In genomic region chr12:52771931-52772330, GRCm38 (mm10) we compare ENCODE assay signal across 14 mouse cellular contexts.
DNase-seq lines count a peak whose midpoint lies in the region; ATAC-seq lines count a peak whose summit lies in the region.
"Had no signal": no experiment of that assay in that cellular context is flagged by ENCODE, and none has a peak within 500 bp of the region (broad histone marks: within the 10 kb centered on the region; RNA-seq: fewer than 3 reads in every experiment).

No protein-coding gene starts in this region.

- H3K9ac ChIP-seq in hindbrain, embryonic 16.5 days (ENCODE audit: low read depth, low read length) = no peak overlapping the region
- no peak overlapping the region for H3K9ac ChIP-seq in stomach, embryonic 16.5 days (ENCODE audit: low read length)
- H3K9ac ChIP-seq: kidney, embryonic 15.5 days; lung, embryonic 14.5 days; midbrain, embryonic 13.5 days had no signal

- H3K27ac ChIP-seq in hindbrain, embryonic 16.5 days (ENCODE audit: low read depth, low read length) = peak overlapping the region; percentile 49
- peak overlapping the region; percentile 30; the same call in 1 of the 2 replicates for H3K27ac ChIP-seq in stomach, embryonic 16.5 days (ENCODE audit: low read length)
- H3K27ac ChIP-seq: kidney, embryonic 15.5 days; midbrain, embryonic 13.5 days had no signal

- peak; percentile 41 to 45 for DNase-seq in cerebellum, postnatal 10 days
- peak; percentile 9 for DNase-seq in lung, postnatal 10 days
- DNase-seq in lung, postnatal 36 days = no peak
- no peak for DNase-seq in right cerebral cortex, postnatal 14 days
- no peak for DNase-seq in B cell, adult 2 months
- DNase-seq: cerebellum, postnatal 25 days; left cerebral cortex, postnatal 4 days; thymus, postnatal 4 days had no signal

- peaks cover 24% of the 10 kb centered on the region for H3K4me1 ChIP-seq in hindbrain, embryonic 16.5 days (ENCODE audit: control insufficient read depth, insufficient read depth, low read depth, low read length)
- peaks cover 11% of the 10 kb centered on the region; the same call in 1 of the 2 replicates for H3K4me1 ChIP-seq in stomach, embryonic 16.5 days (ENCODE audit: control insufficient read depth, insufficient read depth, low read length)
- H3K4me1 ChIP-seq: kidney, embryonic 15.5 days had no signal

- no peaks in the 10 kb centered on the region for H3K36me3 ChIP-seq in hindbrain, embryonic 16.5 days (ENCODE audit: control insufficient read depth, insufficient read depth, low read length)
- no peaks in the 10 kb centered on the region for H3K36me3 ChIP-seq in stomach, embryonic 16.5 days (ENCODE audit: control insufficient read depth, insufficient read depth, low read length)
- H3K36me3 ChIP-seq: kidney, embryonic 15.5 days; midbrain, embryonic 13.5 days had no signal

- ATAC-seq in cerebellum, adult (ENCODE audit: insufficient number of reproducible peaks, low FRiP score, low TSS enrichment) = no peak
- ATAC-seq in hindbrain, embryonic 16.5 days = no peak
- 0 out of 2 replicates have a peak, but pooled peaks have one; percentile 46 for ATAC-seq in stomach, embryonic 16.5 days (ENCODE audit: insufficient read depth, low FRiP score)

- no peaks in the 10 kb centered on the region for H3K27me3 ChIP-seq in hindbrain, embryonic 16.5 days (replicated peaks; ENCODE audit: control insufficient read depth, insufficient read depth, low read length)
- H3K27me3 ChIP-seq in stomach, embryonic 16.5 days (ENCODE audit: control insufficient read depth, insufficient read depth, low read length) = no peaks in the 10 kb centered on the region
- H3K27me3 ChIP-seq: kidney, embryonic 15.5 days; midbrain, embryonic 13.5 days had no signal

- H3K4me2 ChIP-seq in hindbrain, embryonic 16.5 days (ENCODE audit: low read length) = 0 out of 2 replicates have a peak overlapping the region, but pooled peaks have one; percentile 27
- no peak overlapping the region for H3K4me2 ChIP-seq in stomach, embryonic 16.5 days (ENCODE audit: low read depth, low read length)
- H3K4me2 ChIP-seq: kidney, embryonic 15.5 days; lung, embryonic 14.5 days; midbrain, embryonic 13.5 days had no signal

- WGBS in hindbrain, embryonic 16.5 days = 41% methylated on average over 7 of the region's 7 CpGs
- 50% methylated on average over 7 of the region's 7 CpGs for WGBS in stomach, embryonic 16.5 days

- H3K9me3 ChIP-seq in hindbrain, embryonic 16.5 days (ENCODE audit: control insufficient read depth, low read length) = no peaks in the 10 kb centered on the region
- H3K9me3 ChIP-seq in stomach, embryonic 16.5 days (replicated peaks; ENCODE audit: control insufficient read depth, low read length) = no peaks in the 10 kb centered on the region
- H3K9me3 ChIP-seq: kidney, embryonic 15.5 days; midbrain, embryonic 13.5 days had no signal

- no peak overlapping the region for H3K4me3 ChIP-seq in hindbrain, embryonic 16.5 days (ENCODE audit: low read length)
- no peak overlapping the region for H3K4me3 ChIP-seq in stomach, embryonic 16.5 days (replicated peaks; ENCODE audit: low read length)
- H3K4me3 ChIP-seq: kidney, embryonic 15.5 days; midbrain, embryonic 13.5 days had no signal

Comparison
In these comparisons a context has a peak if more than half of its experiments do, and no peak if none do; other contexts are left out.
1. DNase-seq: peak in cerebellum, postnatal 10 days (2 of 2) and lung, postnatal 10 days (single experiment); none in lung, postnatal 36 days (single experiment), right cerebral cortex, postnatal 14 days (single experiment) and B cell, adult 2 months (0 of 2).